Mouse (Mus musculus) liver, embryonic 14.5 days (tissue): ENCODE measurements around the gene Chat. TPM values are rescaled to one million over a fixed set of nuclear protein-coding genes. Genes with fewer than 3 reads are reported as not detected.

Experiments used
- ATAC-seq: fragments of 200-750 bp; cut with Nextera tagmentation; 2 replicates; pipeline ENCODE4 v1.8.0; 2017; ENCODE audit warnings: moderate number of reproducible peaks, mild to moderate bottlenecking, moderate library complexity; ENCODE audit not compliant: insufficient read depth
- DNase-seq, 3 experiments: peaks; one replicate each; pipeline ENCODE4 v3.0.0-alpha.2; 2012 to 2013; ENCODE audit warnings: low read depth in 3 of 3, low spot score in 3 of 3
- H3K27ac ChIP-seq: fragments of 300-500 bp; sonication (generic); 2 replicates; pipeline ENCODE4 v1.5.1; 2014; ENCODE audit warnings: moderate library complexity, mild to moderate bottlenecking, control low read depth, inconsistent platforms
- H3K27me3 ChIP-seq: fragments of 300-500 bp; sonication (generic); 2 replicates; pipeline ENCODE4 v1.6.1; 2014; ENCODE audit warnings: mild to moderate bottlenecking, low read length, moderate library complexity; ENCODE audit not compliant: control insufficient read depth, insufficient read depth
- H3K36me3 ChIP-seq: fragments of 300-500 bp; sonication (generic); replicated peaks from 2 replicates; pipeline ENCODE4 v1.6.1; 2014; ENCODE audit warnings: low read depth; ENCODE audit not compliant: control insufficient read depth, insufficient read depth
- H3K4me1 ChIP-seq, 2 experiments: fragments of 200-500 bp in 1 of 2; fragments of 300-500 bp in 1 of 2; sonication (generic) in 1 of 2; replicated peaks; 2 replicates each; pipeline ENCODE4 v1.6.1; 2012 to 2014; ENCODE audit warnings: antibody characterized with exemption in 1 of 2, inconsistent platforms in 1 of 2, low read length in 1 of 2; ENCODE audit not compliant: control insufficient read depth in 2 of 2, insufficient read depth in 2 of 2
- H3K4me2 ChIP-seq: fragments of 300-500 bp; sonication (generic); 2 replicates; pipeline ENCODE4 v1.6.1; 2014; ENCODE audit warnings: low read depth, mild to moderate bottlenecking, control low read depth, moderate library complexity
- H3K4me3 ChIP-seq, 2 experiments: fragments of 200-500 bp in 1 of 2; fragments of 300-500 bp in 1 of 2; sonication (generic) in 1 of 2; 2 replicates each; pipeline ENCODE4 v1.5.1; 2012 to 2014; ENCODE audit warnings: low read depth in 2 of 2, low read length in 2 of 2, mild to moderate bottlenecking in 2 of 2, control low read depth in 1 of 2, inconsistent platforms in 1 of 2, moderate library complexity in 1 of 2; ENCODE audit not compliant: insufficient read depth in 1 of 2
- H3K9ac ChIP-seq: fragments of 300-500 bp; sonication (generic); replicated peaks from 2 replicates; pipeline ENCODE4 v1.6.1; 2014; ENCODE audit warnings: mild to moderate bottlenecking, control low read depth, moderate library complexity
- H3K9me3 ChIP-seq: fragments of 300-500 bp; sonication (generic); 2 replicates; pipeline ENCODE4 v1.6.1; 2016; ENCODE audit warnings: low read length, mixed read lengths; ENCODE audit not compliant: control insufficient read depth
- CTCF ChIP-seq: IDR thresholded peaks from 2 replicates; pipeline ENCODE4 v1.5.1; 2016; ENCODE audit warnings: antibody characterized with exemption, low read depth, control low read depth
- EP300 ChIP-seq: IDR thresholded peaks from 2 replicates; pipeline ENCODE4 v1.6.1; 2016; ENCODE audit warnings: antibody characterized with exemption, low read depth
- WGBS: fragments of 180-500 bp; shearing (Covaris S2); extraction: QIAGEN DNeasy Blood & Tissue Kit; methylation state at CpG from one replicate; pipeline ENCODE4 v1.1.7; 2014; ENCODE audit not compliant: insufficient replicate concordance; 5-methylcytosine and 5-hydroxymethylcytosine counted together
- polyA plus RNA-seq, 2 experiments: library from polyadenylated mRNA; depleted of rRNA in 1 of 2; stranded (reverse) in 1 of 2; unstranded in 1 of 2; fragments of >200 nt; fragmentation: Nextera tagmentation in 1 of 2; extraction: Ambion mirVana in 1 of 2; gene quantifications; 2 replicates each; pipeline versions ENCODE4 v1.2.1 to v1.2.3; 2012 to 2014

Chat gene
- polyA plus RNA-seq, 2 experiments: not detected

GRCm38 (mm10) chr14:32381066-32381465, 84.7 kb downstream of the Chat start:
- no peak for DNase-seq
- WGBS: 18% methylated on average over 7 of the region's 7 CpGs
- Histone ChIP-seq H3K9me3 (no peaks in the 10 kb centered on the region), H3K27ac (no peak overlapping the region), H3K36me3 (no peaks in the 10 kb centered on the region), H3K9ac (no peak overlapping the region), H3K27me3 (no peaks in the 10 kb centered on the region), H3K4me3 (no peak overlapping the region), H3K4me2 (no peak overlapping the region), H3K4me1 (no peaks in the 10 kb centered on the region)
- TF ChIP-seq CTCF (no peak), EP300 (no peak)
- ATAC-seq: no peak

DNA sequence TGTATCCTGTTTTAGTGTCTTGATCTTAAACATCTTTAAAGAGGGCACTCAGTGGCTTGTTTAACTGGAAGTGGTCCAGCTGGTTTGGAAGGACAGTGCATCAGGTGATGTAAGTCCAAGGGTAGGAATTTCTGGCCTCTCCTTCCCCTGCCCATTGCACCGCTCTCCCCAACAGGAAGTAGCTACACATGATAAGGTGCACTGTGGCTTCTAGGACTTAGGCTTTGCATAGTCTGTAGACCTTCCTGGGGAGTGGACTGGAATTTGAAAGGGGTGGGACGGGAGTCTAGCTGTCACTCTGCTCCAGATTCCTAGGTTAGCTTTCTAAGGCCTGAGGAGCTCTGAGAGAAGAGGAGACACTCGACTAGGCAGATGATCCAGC, 85.7 kb downstream of the Chat start:
- DNase-seq (no peak), ATAC-seq (no peak)
- no peaks in the 10 kb centered on the region for H3K36me3 ChIP-seq
- TF ChIP-seq CTCF: no peak
- TF ChIP-seq EP300: no peak
- no peaks in the 10 kb centered on the region for H3K4me1 ChIP-seq
- no peak overlapping the region for H3K4me2 ChIP-seq
- H3K9me3 ChIP-seq: no peaks in the 10 kb centered on the region
- H3K4me3 ChIP-seq: no peak overlapping the region
- no peak overlapping the region for H3K27ac ChIP-seq
- WGBS: 15% methylated on average over 3 of the region's 3 CpGs
- no peaks in the 10 kb centered on the region for H3K27me3 ChIP-seq
- no peak overlapping the region for H3K9ac ChIP-seq

- Histone ChIP-seq H3K36me3 (no peaks in the 10 kb centered on the region), H3K4me1 (no peaks in the 10 kb centered on the region), H3K27me3 (no peaks in the 10 kb centered on the region), H3K4me3 (no peak overlapping the region), H3K9me3 (no peaks in the 10 kb centered on the region), H3K9ac (no peak overlapping the region), H3K4me2 (no peak overlapping the region), H3K27ac (no peak overlapping the region)
- TF ChIP-seq CTCF: no peak
- TF ChIP-seq EP300: no peak
- ATAC-seq: no peak
- no peak for DNase-seq
- 17% methylated on average over 22 of the region's 22 CpGs for WGBS
Observed at GRCm38 (mm10) chr14:32379395-32380098, 86.2 kb downstream of the Chat start.

GRCm38 (mm10) chr14:32372510-32372909, 93.3 kb downstream of the Chat start:
- Histone ChIP-seq H3K4me1 (no peaks in the 10 kb centered on the region), H3K4me2 (no peak overlapping the region), H3K4me3 (no peak overlapping the region), H3K9me3 (no peaks in the 10 kb centered on the region), H3K9ac (no peak overlapping the region), H3K36me3 (no peaks in the 10 kb centered on the region), H3K27me3 (no peaks in the 10 kb centered on the region), H3K27ac (no peak overlapping the region)
- TF ChIP-seq CTCF (no peak), EP300 (no peak)
- ATAC-seq (no peak), DNase-seq (no peak)
- 52% methylated on average over 2 of the region's 2 CpGs for WGBS

DNA sequence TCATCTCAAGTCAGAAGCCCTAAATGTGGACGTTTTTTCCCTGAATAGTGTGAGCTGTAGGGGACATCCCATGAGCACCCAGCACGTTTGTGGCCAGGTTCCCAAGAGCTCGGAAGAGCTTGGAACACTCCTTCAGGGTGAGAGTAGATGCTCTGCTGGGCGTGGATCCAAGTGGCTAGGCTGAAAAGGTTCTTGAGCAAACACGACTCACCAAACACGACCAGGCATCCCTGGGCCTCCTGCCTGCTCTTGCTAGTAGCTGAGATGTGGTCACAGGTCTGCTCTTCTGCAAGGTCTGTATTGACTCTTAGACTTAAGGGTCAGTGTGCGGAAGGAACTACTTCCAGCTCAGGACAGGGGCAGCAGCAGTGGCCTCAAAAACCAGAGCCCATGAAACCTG, 96.0 kb downstream of the Chat start:
- H3K9ac ChIP-seq: no peak overlapping the region
- no peaks in the 10 kb centered on the region for H3K36me3 ChIP-seq
- 45% methylated on average over 7 of the region's 7 CpGs for WGBS
- no peaks in the 10 kb centered on the region for H3K27me3 ChIP-seq
- no peak overlapping the region for H3K4me3 ChIP-seq
- no peaks in the 10 kb centered on the region for H3K9me3 ChIP-seq
- no peak for TF ChIP-seq EP300
- TF ChIP-seq CTCF: no peak
- no peak overlapping the region for H3K4me2 ChIP-seq
- no peak for DNase-seq
- ATAC-seq: no peak
- H3K4me1 ChIP-seq: no peaks in the 10 kb centered on the region
- H3K27ac ChIP-seq: no peak overlapping the region
